Mouse (Mus musculus): Measurements from ENCODE around the gene Cenpj. TPM values are rescaled to one million over a fixed set of nuclear protein-coding genes. Genes with fewer than 3 reads are reported as not detected.
A peak's percentile ranks its signal among the peaks of the same experiment; 100 is the strongest.

Gene Cenpj
- polyA plus RNA-seq, 1 experiment from 2014 or later = 7.8 TPM

DNA sequence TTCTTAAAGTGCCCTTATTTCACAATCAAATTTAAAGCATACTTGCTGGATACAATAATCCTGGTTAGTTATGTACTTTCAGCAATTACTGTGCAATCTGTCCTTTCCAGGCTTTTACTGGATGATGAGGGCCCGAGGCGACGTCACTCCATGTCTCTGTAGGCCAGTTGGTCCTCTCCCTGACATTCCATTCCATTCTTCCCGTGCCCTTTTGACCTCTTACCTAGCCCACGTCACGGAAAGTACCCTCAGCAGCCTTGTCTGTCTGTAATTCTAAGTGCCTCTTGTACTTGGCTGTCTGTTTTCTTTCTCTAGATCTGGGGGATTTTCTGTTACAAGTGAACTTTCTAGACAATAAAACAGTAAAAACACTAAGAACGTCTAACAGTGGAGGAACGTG is 3.8 kb upstream of the Cenpj start:
- Histone ChIP-seq H3K9me3 (no peaks in the 10 kb centered on the region), H3K4me2 (no peak overlapping the region), H3K27ac (replicated peaks) (no peak overlapping the region), H3K4me3 (no peak overlapping the region), H3K36me3 (peaks cover 18% of the 10 kb centered on the region; the same call in 1 of the 2 replicates), H3K9ac (no peak overlapping the region), H3K4me1 (peaks cover 48% of the 10 kb centered on the region), H3K27me3 (replicated peaks) (no peaks in the 10 kb centered on the region)
- no peak for ATAC-seq (ENCODE audit: extremely low read depth, insufficient number of reproducible peaks, low FRiP score, low TSS enrichment)
- WGBS = 37% methylated on average over 8 of the region's 8 CpGs

- WGBS = 70% methylated on average over 18 of the region's 18 CpGs
- no peak for ATAC-seq (ENCODE audit: extremely low read depth, insufficient number of reproducible peaks, low FRiP score, low TSS enrichment)
These were observed 1.0 kb upstream of the Cenpj start for GRCm38 (mm10) chr14:56575969-56576901.

GRCm38 (mm10) chr14:56572546-56572945 is 2.7 kb downstream of the Cenpj start:
- H3K4me3 ChIP-seq = peak overlapping the region; percentile 82; the same call in 1 of the 2 replicates
- ATAC-seq (ENCODE audit: extremely low read depth, insufficient number of reproducible peaks, low FRiP score, low TSS enrichment) = no peak
- no peak overlapping the region; the same call in 1 of the 2 replicates for H3K9ac ChIP-seq
- no peak overlapping the region for H3K27ac ChIP-seq (replicated peaks)
- peaks cover 10% of the 10 kb centered on the region; the same call in 1 of the 2 replicates for H3K36me3 ChIP-seq
- no peaks in the 10 kb centered on the region for H3K9me3 ChIP-seq
- H3K4me2 ChIP-seq = peak overlapping the region; percentile 78
- peaks cover 34% of the 10 kb centered on the region for H3K4me1 ChIP-seq
- H3K27me3 ChIP-seq (replicated peaks) = no peaks in the 10 kb centered on the region
- WGBS = 70% methylated on average over 2 of the region's 2 CpGs

More at GRCm38 (mm10) chr14:56575969-56576901, 1.0 kb upstream of the Cenpj start:
- Histone ChIP-seq H3K36me3 (peaks cover 11% of the 10 kb centered on the region; the same call in 1 of the 2 replicates), H3K27me3 (replicated peaks) (no peaks in the 10 kb centered on the region), H3K9ac (peak overlapping the region; percentile 90), H3K27ac (replicated peaks) (peak overlapping the region; percentile 70; the same call in 1 of the 2 replicates), H3K4me1 (peaks cover 43% of the 10 kb centered on the region), H3K9me3 (no peaks in the 10 kb centered on the region), H3K4me2 (peak overlapping the region; percentile 77), H3K4me3 (peak overlapping the region; percentile 82)

GRCm38 (mm10) chr14:56571310-56572093 is 3.7 kb downstream of the Cenpj start:
- Histone ChIP-seq H3K9ac (peak overlapping the region; percentile 87), H3K36me3 (peaks cover under 1% of the 10 kb centered on the region; the same call in 1 of the 2 replicates), H3K9me3 (no peaks in the 10 kb centered on the region), H3K27me3 (replicated peaks) (no peaks in the 10 kb centered on the region), H3K4me1 (peaks cover 33% of the 10 kb centered on the region), H3K4me3 (peak overlapping the region; percentile 82), H3K27ac (replicated peaks) (peak overlapping the region; percentile 74), H3K4me2 (peak overlapping the region; percentile 78)
- ATAC-seq (ENCODE audit: extremely low read depth, insufficient number of reproducible peaks, low FRiP score, low TSS enrichment) = peak; percentile 96
- WGBS = under 1% methylated on average over 59 of the region's 59 CpGs

- Histone ChIP-seq H3K9ac (no peak overlapping the region), H3K4me1 (peaks cover 17% of the 10 kb centered on the region), H3K9me3 (no peaks in the 10 kb centered on the region), H3K4me3 (no peak overlapping the region), H3K36me3 (peaks cover 6% of the 10 kb centered on the region), H3K27me3 (replicated peaks) (no peaks in the 10 kb centered on the region), H3K27ac (replicated peaks) (no peak overlapping the region), H3K4me2 (no peak overlapping the region)
- WGBS = 81% methylated on average over 4 of the region's 4 CpGs
- ATAC-seq (ENCODE audit: extremely low read depth, insufficient number of reproducible peaks, low FRiP score, low TSS enrichment) = no peak
These were observed 6.2 kb downstream of the Cenpj start for GRCm38 (mm10) chr14:56569041-56569440.

DNA sequence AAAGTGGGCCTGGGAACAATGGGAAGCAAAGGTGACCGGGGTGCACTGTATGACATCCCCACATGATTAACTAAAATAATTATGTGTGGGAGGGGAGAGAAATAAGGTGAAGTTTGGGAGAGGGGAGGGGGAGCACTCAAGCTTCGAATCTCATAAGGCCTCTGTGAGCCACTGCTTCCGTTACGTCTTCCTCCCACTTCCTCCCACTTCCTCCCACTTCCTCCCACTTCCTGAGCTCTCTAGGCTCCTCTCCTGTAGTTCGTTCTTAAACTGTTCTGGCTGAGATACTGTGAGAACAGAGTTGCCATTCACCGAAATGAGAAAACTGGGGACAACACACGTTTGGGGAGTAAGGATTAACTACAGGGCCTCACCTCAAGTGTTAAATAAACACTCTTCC is 7.7 kb downstream of the Cenpj start:
- ATAC-seq (ENCODE audit: extremely low read depth, insufficient number of reproducible peaks, low FRiP score, low TSS enrichment) = no peak
- Histone ChIP-seq H3K4me3 (no peak overlapping the region), H3K4me2 (no peak overlapping the region), H3K9me3 (no peaks in the 10 kb centered on the region), H3K27ac (replicated peaks) (no peak overlapping the region), H3K9ac (no peak overlapping the region), H3K27me3 (replicated peaks) (no peaks in the 10 kb centered on the region), H3K4me1 (peaks cover 16% of the 10 kb centered on the region), H3K36me3 (peaks cover 18% of the 10 kb centered on the region)
- WGBS = 62% methylated on average over 7 of the region's 7 CpGs

GRCm38 (mm10) chr14:56559134-56559533 is 16.1 kb downstream of the Cenpj start:
- H3K4me1 ChIP-seq = no peaks in the 10 kb centered on the region
- ATAC-seq (ENCODE audit: extremely low read depth, insufficient number of reproducible peaks, low FRiP score, low TSS enrichment) = no peak

GRCm38 (mm10) chr14:56554716-56555115 is 20.5 kb downstream of the Cenpj start:
- no peak overlapping the region for H3K4me2 ChIP-seq
- WGBS = 98% methylated on average over 2 of the region's 2 CpGs
- ATAC-seq (ENCODE audit: extremely low read depth, insufficient number of reproducible peaks, low FRiP score, low TSS enrichment) = no peak

More at GRCm38 (mm10) chr14:56559134-56559533, 16.1 kb downstream of the Cenpj start:
- Histone ChIP-seq H3K27me3 (replicated peaks) (no peaks in the 10 kb centered on the region), H3K27ac (replicated peaks) (no peak overlapping the region), H3K4me2 (no peak overlapping the region), H3K9me3 (no peaks in the 10 kb centered on the region), H3K9ac (no peak overlapping the region), H3K36me3 (peaks cover 43% of the 10 kb centered on the region), H3K4me3 (no peak overlapping the region)
- 88% methylated on average over 3 of the region's 3 CpGs for WGBS

GRCm38 (mm10) chr14:56553331-56553730 is 21.9 kb downstream of the Cenpj start:
- Histone ChIP-seq H3K9me3 (no peaks in the 10 kb centered on the region), H3K9ac (no peak overlapping the region), H3K36me3 (peaks cover 61% of the 10 kb centered on the region), H3K27me3 (replicated peaks) (no peaks in the 10 kb centered on the region), H3K4me2 (no peak overlapping the region), H3K4me3 (no peak overlapping the region), H3K4me1 (no peaks in the 10 kb centered on the region), H3K27ac (replicated peaks) (no peak overlapping the region)
- no peak for ATAC-seq (ENCODE audit: extremely low read depth, insufficient number of reproducible peaks, low FRiP score, low TSS enrichment)
- 87% methylated on average over 7 of the region's 7 CpGs for WGBS

More at GRCm38 (mm10) chr14:56554716-56555115, 20.5 kb downstream of the Cenpj start:
- no peak overlapping the region for H3K9ac ChIP-seq
- no peaks in the 10 kb centered on the region for H3K9me3 ChIP-seq
- no peaks in the 10 kb centered on the region for H3K4me1 ChIP-seq
- H3K36me3 ChIP-seq = peaks cover 58% of the 10 kb centered on the region
- no peak overlapping the region for H3K27ac ChIP-seq (replicated peaks)
- no peak overlapping the region for H3K4me3 ChIP-seq
- no peaks in the 10 kb centered on the region for H3K27me3 ChIP-seq (replicated peaks)

GRCm38 (mm10) chr14:56552924-56553323 is 22.3 kb downstream of the Cenpj start:
- no peak for ATAC-seq (ENCODE audit: extremely low read depth, insufficient number of reproducible peaks, low FRiP score, low TSS enrichment)
- Histone ChIP-seq H3K27me3 (replicated peaks) (no peaks in the 10 kb centered on the region), H3K4me2 (no peak overlapping the region), H3K4me3 (no peak overlapping the region), H3K9ac (no peak overlapping the region), H3K9me3 (no peaks in the 10 kb centered on the region), H3K27ac (replicated peaks) (no peak overlapping the region), H3K36me3 (peaks cover 59% of the 10 kb centered on the region), H3K4me1 (no peaks in the 10 kb centered on the region)
- 88% methylated on average over 6 of the region's 6 CpGs for WGBS

DNA sequence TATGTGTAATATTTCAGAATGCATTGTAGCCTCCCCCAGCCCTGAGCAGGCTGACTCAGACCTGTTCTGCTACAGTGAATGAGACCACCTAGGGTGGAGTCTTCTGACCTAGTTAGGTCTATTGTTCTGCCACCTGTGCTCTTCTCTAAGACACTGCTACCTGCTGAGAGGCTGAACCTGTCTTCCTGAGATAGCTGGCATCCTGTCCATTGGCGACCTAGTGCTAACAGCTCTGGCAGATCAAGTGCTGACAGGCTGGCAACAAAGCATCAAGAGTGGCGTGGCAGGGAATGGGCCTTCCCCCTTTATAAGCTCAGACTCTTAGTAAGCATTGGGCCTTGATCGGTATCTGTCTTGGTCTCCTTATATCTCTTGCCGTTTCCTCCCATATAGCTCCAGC is 24.3 kb downstream of the Cenpj start:
- H3K36me3 ChIP-seq = peaks cover 55% of the 10 kb centered on the region
- no peaks in the 10 kb centered on the region for H3K27me3 ChIP-seq (replicated peaks)

More for the DNA sequence above, 24.3 kb downstream of the Cenpj start:
- no peak overlapping the region for H3K4me3 ChIP-seq
- no peak for ATAC-seq (ENCODE audit: extremely low read depth, insufficient number of reproducible peaks, low FRiP score, low TSS enrichment)
- no peak overlapping the region for H3K9ac ChIP-seq
- H3K4me1 ChIP-seq = no peaks in the 10 kb centered on the region
- 82% methylated on average over 4 of the region's 4 CpGs for WGBS
- H3K9me3 ChIP-seq = no peaks in the 10 kb centered on the region
- no peak overlapping the region for H3K27ac ChIP-seq (replicated peaks)
- no peak overlapping the region for H3K4me2 ChIP-seq
